Mouse (Mus musculus) intestine, embryonic 14.5 days (tissue): ENCODE results near the gene Helz. TPM values are rescaled to one million over a fixed set of nuclear protein-coding genes. Genes with fewer than 3 reads are reported as not detected.

Experiments used
- ATAC-seq: fragments of 200-750 bp; cut with Nextera tagmentation; replicated peaks from 2 replicates; pipeline ENCODE4 v1.8.0; 2017; ENCODE audit warnings: low read depth, moderate number of reproducible peaks, moderate TSS enrichment, moderate library complexity; ENCODE audit not compliant: low FRiP score, low TSS enrichment
- DNase-seq: peaks from one replicate; pipeline ENCODE4 v3.0.0-alpha.2; 2018; ENCODE audit warnings: low spot score
- H3K27ac ChIP-seq: fragments of 300-500 bp; sonication (generic); 2 replicates; pipeline ENCODE4 v1.5.1; 2014; ENCODE audit warnings: low read depth, mild to moderate bottlenecking, control low read depth
- H3K27me3 ChIP-seq: fragments of 300-500 bp; sonication (generic); replicated peaks from 2 replicates; pipeline ENCODE4 v1.6.1; 2014; ENCODE audit warnings: low read length, control low read depth; ENCODE audit not compliant: control insufficient read depth, insufficient read depth
- H3K36me3 ChIP-seq: fragments of 300-500 bp; sonication (generic); 2 replicates; pipeline ENCODE4 v1.6.1; 2014; ENCODE audit warnings: low read length, control low read depth; ENCODE audit not compliant: control insufficient read depth, insufficient read depth
- H3K4me1 ChIP-seq: fragments of 300-500 bp; sonication (generic); replicated peaks from 2 replicates; pipeline ENCODE4 v1.6.1; 2014; ENCODE audit warnings: low read length, control low read depth, mixed read lengths; ENCODE audit not compliant: control insufficient read depth, insufficient read depth
- H3K4me2 ChIP-seq: fragments of 300-500 bp; sonication (generic); 2 replicates; pipeline ENCODE4 v1.6.1; 2014; ENCODE audit warnings: low read length
- H3K4me3 ChIP-seq: fragments of 300-500 bp; sonication (generic); 2 replicates; pipeline ENCODE4 v1.5.1; 2014; ENCODE audit warnings: low read depth, low read length, control low read depth, mixed read lengths
- H3K9ac ChIP-seq: fragments of 300-500 bp; sonication (generic); 2 replicates; pipeline ENCODE4 v1.6.1; 2014; ENCODE audit warnings: mild to moderate bottlenecking, low read length
- H3K9me3 ChIP-seq: fragments of 300-500 bp; sonication (generic); 2 replicates; pipeline ENCODE4 v1.6.1; 2016; ENCODE audit warnings: low read length, control low read depth; ENCODE audit not compliant: control insufficient read depth
- whole genome bisulfite sequencing: fragments of 180-500 bp; shearing (Covaris S2); extraction: QIAGEN DNeasy Blood & Tissue Kit; methylation state at CpG from one replicate; pipeline ENCODE4 v1.1.7; 2014; 5-methylcytosine and 5-hydroxymethylcytosine counted together
- polyA plus RNA-seq: library from polyadenylated mRNA; unstranded; fragments of >200 nt; fragmentation: Nextera tagmentation; extraction: Ambion mirVana; gene quantifications from 2 replicates; pipeline ENCODE4 v1.2.1, GENCODE M21; 2014

Helz gene
- polyA plus RNA-seq, 1 experiment from 2014 or later, result 22.6 TPM

DNA sequence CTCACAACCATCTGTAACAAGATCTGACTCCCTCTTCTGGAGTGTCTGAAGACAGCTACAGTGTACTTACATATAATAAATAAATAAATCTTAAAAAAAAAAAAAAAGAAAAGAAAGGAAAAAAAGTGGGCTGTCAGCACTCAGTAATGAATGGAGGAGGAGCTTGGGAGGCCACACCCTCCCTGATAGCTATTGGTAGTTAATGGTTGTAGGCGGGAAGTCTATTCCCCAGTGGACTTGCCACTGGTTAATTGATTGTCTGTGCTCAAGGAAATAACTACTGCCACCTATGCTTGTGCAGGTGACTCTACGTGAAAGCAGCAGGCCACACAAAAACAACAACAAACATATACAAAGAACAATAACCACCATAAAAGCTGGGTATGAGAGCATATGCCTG is 31.3 kb upstream of the Helz start:
- WGBS, result 93% methylated on average over 2 of the region's 2 CpGs
- no peak for DNase-seq
- no peak for ATAC-seq
- Histone ChIP-seq H3K9me3 (no peaks in the 10 kb centered on the region), H3K4me1 (no peaks in the 10 kb centered on the region), H3K27ac (no peak overlapping the region), H3K36me3 (no peaks in the 10 kb centered on the region), H3K9ac (no peak overlapping the region), H3K4me3 (no peak overlapping the region), H3K27me3 (no peaks in the 10 kb centered on the region), H3K4me2 (no peak overlapping the region)

DNA sequence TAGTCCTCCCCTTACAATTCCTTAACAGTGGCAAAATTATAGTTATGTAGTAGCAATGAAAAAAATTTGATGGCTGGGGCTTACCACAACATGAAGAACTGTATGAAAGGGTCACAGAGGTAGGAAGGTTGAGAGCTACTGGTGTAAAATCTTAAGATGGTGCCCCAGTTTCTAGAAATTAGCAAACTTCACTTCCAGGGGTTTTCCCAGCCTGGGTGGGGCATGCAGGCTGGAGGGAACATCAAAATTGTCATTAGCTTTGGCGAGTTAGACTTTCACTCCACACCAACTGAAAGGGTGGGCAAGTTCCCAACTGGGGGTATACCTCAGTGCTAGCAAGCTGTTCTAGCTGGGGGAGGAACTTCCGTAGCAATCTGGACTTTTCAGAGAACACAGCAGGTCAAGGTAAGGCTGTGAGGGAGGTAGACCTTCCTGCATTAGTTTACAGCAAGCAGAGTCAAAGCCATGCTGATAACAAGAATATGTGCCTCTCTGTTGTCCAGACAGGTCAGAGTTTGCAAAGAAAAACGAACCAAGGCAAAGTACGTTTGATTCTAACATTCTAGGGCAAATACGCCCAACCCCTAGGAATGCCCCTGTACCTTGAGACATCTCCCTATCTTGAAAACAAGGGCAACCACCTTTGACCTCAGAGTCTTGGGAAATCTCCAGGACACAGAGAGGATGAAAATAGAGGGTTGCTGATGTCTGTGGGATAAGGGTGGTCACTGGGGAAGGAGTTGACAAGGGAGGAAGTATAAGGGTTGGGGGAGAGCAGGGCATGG is 28.9 kb upstream of the Helz start:
- no peaks in the 10 kb centered on the region for H3K27me3 ChIP-seq
- no peaks in the 10 kb centered on the region for H3K36me3 ChIP-seq
- no peak overlapping the region for H3K9ac ChIP-seq
- DNase-seq (no peak), ATAC-seq (no peak)
- no peak overlapping the region for H3K4me2 ChIP-seq
- no peaks in the 10 kb centered on the region for H3K4me1 ChIP-seq
- WGBS, result 57% methylated on average over 5 of the region's 5 CpGs
- no peaks in the 10 kb centered on the region for H3K9me3 ChIP-seq
- H3K4me3 ChIP-seq, result no peak overlapping the region
- H3K27ac ChIP-seq, result no peak overlapping the region

DNA sequence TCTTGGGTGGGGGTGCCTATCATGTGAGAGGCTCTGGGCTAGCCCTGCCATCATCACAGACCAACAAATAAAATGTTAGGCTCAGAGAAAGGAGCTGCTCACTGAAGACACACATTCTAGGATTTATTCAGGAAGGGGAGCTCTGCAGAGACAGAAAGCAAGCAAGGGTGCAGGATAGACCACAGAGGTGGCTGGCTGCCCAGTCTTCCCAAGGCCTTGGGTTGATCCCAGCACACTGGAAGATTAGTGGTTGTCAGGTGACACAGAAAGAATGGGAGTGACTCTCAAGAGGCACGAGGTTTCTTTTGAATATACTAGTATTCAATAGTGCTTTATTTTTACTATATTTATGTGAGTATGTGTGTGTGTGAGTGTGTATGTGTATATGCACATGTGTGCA is 26.6 kb upstream of the Helz start:
- 79% methylated on average over 1 of the region's 1 CpGs for WGBS
- DNase-seq (no peak), ATAC-seq (no peak)
- Histone ChIP-seq H3K9ac (no peak overlapping the region), H3K27me3 (no peaks in the 10 kb centered on the region), H3K27ac (no peak overlapping the region), H3K9me3 (no peaks in the 10 kb centered on the region), H3K36me3 (no peaks in the 10 kb centered on the region), H3K4me3 (no peak overlapping the region), H3K4me1 (no peaks in the 10 kb centered on the region), H3K4me2 (no peak overlapping the region)

DNA sequence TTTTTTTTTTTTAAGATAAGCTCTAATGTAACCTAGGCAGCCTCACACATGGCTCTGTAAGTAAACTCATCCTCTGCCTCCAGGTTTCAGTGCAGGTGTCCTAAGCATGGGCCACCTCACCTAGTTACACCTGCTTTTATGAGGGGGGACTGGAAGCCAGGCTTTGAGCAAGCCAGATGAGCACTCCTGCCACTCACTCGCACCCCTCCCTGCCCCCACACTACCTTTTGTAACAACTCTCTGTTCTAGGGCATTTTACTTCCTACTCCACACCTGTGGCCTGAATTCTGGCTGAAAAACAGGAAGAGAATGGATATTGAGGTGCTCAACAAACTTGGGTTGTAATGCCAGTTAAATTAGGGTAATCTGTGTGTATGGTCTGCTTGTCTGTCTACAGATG is 22.8 kb upstream of the Helz start:
- Histone ChIP-seq H3K4me2 (no peak overlapping the region), H3K27ac (no peak overlapping the region), H3K9me3 (no peaks in the 10 kb centered on the region), H3K4me1 (no peaks in the 10 kb centered on the region), H3K4me3 (no peak overlapping the region), H3K27me3 (no peaks in the 10 kb centered on the region), H3K36me3 (no peaks in the 10 kb centered on the region), H3K9ac (no peak overlapping the region)
- 69% methylated on average over 1 of the region's 1 CpGs for WGBS
- ATAC-seq (no peak), DNase-seq (no peak)

DNA sequence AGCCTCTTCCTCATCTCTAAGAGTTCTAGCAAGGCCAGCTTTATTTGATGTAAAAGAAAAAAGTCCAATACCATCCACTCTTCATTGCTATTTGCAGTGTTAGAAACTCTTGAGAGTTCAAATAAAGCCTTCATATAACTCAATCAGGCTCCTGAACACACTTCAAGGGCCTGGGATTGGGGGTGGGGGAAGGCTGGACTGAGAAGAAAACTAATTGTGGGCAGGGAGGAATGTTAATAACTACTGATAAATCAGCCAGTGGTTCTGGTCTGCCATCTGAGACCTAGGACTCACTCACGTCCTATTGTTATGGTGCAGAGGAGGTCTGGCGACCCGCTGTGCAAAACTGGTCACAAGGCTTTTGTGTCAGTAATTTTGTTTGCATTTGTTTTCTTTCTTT is 20.1 kb upstream of the Helz start:
- H3K27me3 ChIP-seq, result no peaks in the 10 kb centered on the region
- H3K4me1 ChIP-seq, result no peaks in the 10 kb centered on the region
- H3K9me3 ChIP-seq, result no peaks in the 10 kb centered on the region
- no peak overlapping the region for H3K4me3 ChIP-seq
- H3K27ac ChIP-seq, result no peak overlapping the region
- DNase-seq (no peak), ATAC-seq (no peak)
- no peak overlapping the region for H3K9ac ChIP-seq
- 54% methylated on average over 3 of the region's 3 CpGs for WGBS
- H3K4me2 ChIP-seq, result no peak overlapping the region
- no peaks in the 10 kb centered on the region for H3K36me3 ChIP-seq

DNA sequence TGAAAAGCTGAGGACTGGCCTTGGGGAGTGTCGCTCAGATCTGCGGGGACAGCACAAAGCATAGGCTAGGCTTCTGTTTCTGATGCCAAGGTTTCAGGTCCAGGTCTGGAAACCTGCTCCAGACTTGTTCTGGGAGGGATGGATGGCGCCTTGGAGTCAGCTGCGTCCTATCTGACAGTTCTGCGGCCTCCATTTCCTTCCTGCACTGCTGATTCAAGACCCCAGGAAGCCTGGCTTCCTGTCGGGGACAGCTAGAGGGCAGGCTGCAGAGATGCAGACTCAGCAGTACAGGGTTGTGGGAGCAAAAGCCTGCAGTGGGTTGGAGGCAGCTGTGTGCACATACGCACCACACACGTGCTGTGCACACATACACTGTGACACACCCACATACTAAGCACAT is 18.4 kb upstream of the Helz start:
- Histone ChIP-seq H3K4me1 (no peaks in the 10 kb centered on the region), H3K27me3 (no peaks in the 10 kb centered on the region), H3K9ac (no peak overlapping the region), H3K36me3 (no peaks in the 10 kb centered on the region), H3K4me3 (no peak overlapping the region), H3K27ac (peak overlapping the region; percentile 48; the same call in 1 of the 2 replicates), H3K4me2 (no peak overlapping the region), H3K9me3 (no peaks in the 10 kb centered on the region)
- DNase-seq (no peak), ATAC-seq (no peak)
- 45% methylated on average over 8 of the region's 8 CpGs for WGBS

DNA sequence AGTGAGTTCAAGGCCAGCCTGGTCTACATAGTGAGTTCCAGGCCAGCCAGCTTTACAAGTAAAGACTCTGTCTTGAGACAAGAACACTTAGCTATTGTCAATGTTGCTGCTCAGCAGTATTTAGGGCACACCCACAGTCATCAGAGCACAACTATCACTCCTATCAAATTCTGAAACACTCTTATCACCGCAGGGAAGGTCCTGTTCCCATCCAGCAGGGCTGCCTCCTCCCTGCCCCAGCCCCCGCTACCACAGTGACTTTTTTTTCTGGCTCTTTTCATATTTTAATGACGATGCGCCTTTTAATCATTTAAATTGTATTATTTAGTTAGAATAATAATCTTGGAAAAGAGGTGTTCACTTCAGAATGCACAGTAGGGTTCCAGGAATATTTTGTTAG is 16.3 kb upstream of the Helz start:
- no peak overlapping the region for H3K4me2 ChIP-seq

DNA sequence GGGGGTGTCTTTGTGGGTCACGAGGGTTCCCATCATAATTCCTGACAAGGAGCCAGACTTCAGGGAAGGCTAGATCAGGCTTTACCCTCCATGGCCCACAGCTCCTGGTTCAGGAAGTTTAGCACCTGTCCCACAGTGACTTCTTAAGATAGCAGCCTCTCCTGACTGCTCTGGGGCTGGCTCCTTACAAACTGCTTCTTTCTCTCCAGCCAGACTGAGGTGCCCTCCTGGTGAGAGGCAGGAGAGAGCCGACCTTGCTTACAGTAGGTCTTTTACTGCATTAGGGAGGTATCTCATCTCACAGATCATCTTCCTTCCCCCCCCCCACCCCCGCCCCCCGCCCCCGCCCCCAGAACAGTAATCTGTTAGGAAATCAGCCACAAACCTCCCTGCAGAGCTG is 15.5 kb upstream of the Helz start:
- no peak overlapping the region for H3K27ac ChIP-seq
- no peaks in the 10 kb centered on the region for H3K27me3 ChIP-seq
- no peaks in the 10 kb centered on the region for H3K9me3 ChIP-seq
- H3K9ac ChIP-seq, result no peak overlapping the region
- no peaks in the 10 kb centered on the region for H3K36me3 ChIP-seq
- no peak overlapping the region for H3K4me2 ChIP-seq
- H3K4me1 ChIP-seq, result no peaks in the 10 kb centered on the region
- DNase-seq, result no peak
- no peak for ATAC-seq
- 40% methylated on average over 5 of the region's 5 CpGs for WGBS
- no peak overlapping the region for H3K4me3 ChIP-seq

More for the DNA sequence above, 16.3 kb upstream of the Helz start:
- H3K9me3 ChIP-seq, result no peaks in the 10 kb centered on the region
- H3K9ac ChIP-seq, result no peak overlapping the region
- no peak overlapping the region for H3K4me3 ChIP-seq
- H3K27me3 ChIP-seq, result no peaks in the 10 kb centered on the region
- WGBS, result 78% methylated on average over 4 of the region's 4 CpGs
- no peak overlapping the region for H3K27ac ChIP-seq
- no peak for DNase-seq
- no peak for ATAC-seq
- H3K36me3 ChIP-seq, result no peaks in the 10 kb centered on the region
- H3K4me1 ChIP-seq, result no peaks in the 10 kb centered on the region

DNA sequence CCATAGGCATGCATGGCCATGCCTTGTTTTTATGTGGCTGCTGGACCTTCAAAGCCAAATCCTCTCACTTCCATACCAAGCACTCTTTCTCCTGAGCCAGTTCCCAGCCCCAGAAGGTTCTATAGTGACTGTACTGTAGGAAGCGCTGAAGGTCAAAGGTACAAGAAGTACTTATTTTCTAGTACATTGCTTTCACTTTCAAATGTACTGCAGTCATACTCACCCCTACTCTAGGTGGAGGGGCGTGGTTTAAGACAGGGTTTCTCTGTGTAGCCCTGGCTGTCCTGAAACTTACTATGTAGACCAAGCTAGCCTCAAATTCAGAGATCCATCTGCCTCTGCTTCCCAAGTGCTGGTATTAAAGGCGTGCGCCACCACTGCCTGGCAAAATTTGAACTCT is 8.7 kb upstream of the Helz start:
- no peak for DNase-seq
- ATAC-seq, result no peak
- Histone ChIP-seq H3K4me2 (no peak overlapping the region), H3K4me1 (no peaks in the 10 kb centered on the region), H3K9ac (no peak overlapping the region), H3K27me3 (no peaks in the 10 kb centered on the region), H3K9me3 (no peaks in the 10 kb centered on the region), H3K4me3 (no peak overlapping the region), H3K36me3 (no peaks in the 10 kb centered on the region), H3K27ac (no peak overlapping the region)
- 88% methylated on average over 4 of the region's 4 CpGs for WGBS
